ENCODE assay signal across 21 mouse cellular contexts in the genomic region with DNA sequence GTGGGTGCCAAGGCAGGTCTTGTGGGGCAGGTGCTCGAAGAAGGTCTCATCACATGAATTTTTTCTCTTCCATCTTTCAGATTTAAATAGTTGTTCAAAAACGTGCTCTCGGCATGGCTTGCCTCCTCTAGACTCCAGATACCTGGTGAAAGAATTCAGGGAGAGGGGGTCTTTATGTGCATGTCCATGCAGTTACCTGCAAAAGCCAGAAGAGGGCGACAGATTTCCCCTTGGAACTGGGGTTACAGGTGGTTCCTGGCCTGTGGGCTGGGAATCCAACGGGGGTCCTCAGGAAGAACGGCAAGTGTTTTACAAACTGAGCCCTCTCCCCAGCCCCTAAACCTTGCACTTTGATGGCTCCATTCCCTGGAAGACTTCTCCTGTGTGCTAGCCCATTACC.
DNase-seq lines count a peak whose midpoint lies in the region; ATAC-seq and TF ChIP-seq lines count a peak whose summit lies in the region.
"Had no signal": no experiment of that assay in that cellular context is flagged by ENCODE, and none has a peak within 500 bp of the region (broad histone marks: within the 10 kb centered on the region; RNA-seq: fewer than 3 reads in every experiment).

No protein-coding gene starts in this region.

- no peak overlapping the region for H3K9ac ChIP-seq in liver, postnatal 0 days (replicated peaks)
- no peak overlapping the region for H3K9ac ChIP-seq in ES-Bruce4 (ENCODE audit: low read depth, poor library complexity, severe bottlenecking)
- no peak overlapping the region for H3K9ac ChIP-seq in kidney, embryonic 16.5 days (replicated peaks; ENCODE audit: low read length)
- H3K9ac ChIP-seq: embryonic facial prominence, embryonic 13.5 days; forebrain, embryonic 12.5 days; heart, embryonic 15.5 days; hindbrain, embryonic 15.5 days had no signal

- DNase-seq in liver, postnatal 0 days, result no peak
- DNase-seq in liver (no peak), ZHBTc4 (ENCODE audit: low read depth, low spot score) (peak; percentile 26)
- no peak for DNase-seq in ovary, adult 18-20 months (ENCODE audit: low spot score)
- DNase-seq: adrenal gland, postnatal 10 days; cerebellum, adult 11 months; cerebellum, adult 8-10 months; cerebellum, postnatal 14 days; gastrocnemius, postnatal 10 days; heart, adult 2 months; heart, postnatal 14 days had no signal

- TF ChIP-seq EP300 in liver, postnatal 0 days (IDR thresholded peaks at IDR 0.05; ENCODE audit: low read depth), result no peak
- TF ChIP-seq EP300 in ES-Bruce4 (IDR thresholded peaks at IDR 0.05; ENCODE audit: insufficient read depth, low read depth, low read length), result no peak

- H3K9me3 ChIP-seq in liver, postnatal 0 days (ENCODE audit: low read length), result peaks cover 4% of the 10 kb centered on the region; the same call in 1 of the 2 replicates
- H3K9me3 ChIP-seq in E14TG2a.4 (ENCODE audit: low read length) (0 out of 2 replicates have a peak, but pooled peaks cover 2% of the 10 kb centered on the region), ES-Bruce4 (replicated peaks; ENCODE audit: control insufficient read depth, insufficient read depth, low read length, poor library complexity, severe bottlenecking) (no peaks in the 10 kb centered on the region)
- H3K9me3 ChIP-seq in kidney, embryonic 16.5 days (ENCODE audit: low read length), result no peaks in the 10 kb centered on the region
- H3K9me3 ChIP-seq: embryonic facial prominence, embryonic 13.5 days; forebrain, embryonic 12.5 days; heart, embryonic 15.5 days; hindbrain, embryonic 10.5 days; hindbrain, embryonic 15.5 days had no signal

- no peaks in the 10 kb centered on the region for H3K4me1 ChIP-seq in liver, postnatal 0 days (ENCODE audit: insufficient read depth)
- 0 out of 2 replicates have a peak, but pooled peaks cover 4% of the 10 kb centered on the region for H3K4me1 ChIP-seq in E14TG2a.4 (replicated peaks; ENCODE audit: low read depth, low read length)
- H3K4me1 ChIP-seq in ES-Bruce4 (ENCODE audit: control insufficient read depth, insufficient read depth, low read length), result no peaks in the 10 kb centered on the region
- H3K4me1 ChIP-seq in kidney, embryonic 16.5 days (ENCODE audit: insufficient read depth, low read length), result no peaks in the 10 kb centered on the region
- H3K4me1 ChIP-seq: embryonic facial prominence, embryonic 13.5 days; forebrain, embryonic 12.5 days; heart, embryonic 15.5 days; hindbrain, embryonic 10.5 days; hindbrain, embryonic 15.5 days had no signal

- no peak for ATAC-seq in liver, postnatal 0 days
- ATAC-seq in kidney, embryonic 16.5 days (ENCODE audit: low FRiP score, low TSS enrichment), result no peak
- ATAC-seq: forebrain, embryonic 16.5 days had no signal

- TF ChIP-seq CTCF in liver, postnatal 0 days (IDR thresholded peaks at IDR 0.05; ENCODE audit: low read depth), result 0 out of 2 replicates have a peak, but pooled peaks have one; percentile 2
- TF ChIP-seq CTCF in E14TG2a.4 (conservative IDR thresholded peaks at IDR 0.05; ENCODE audit: low read length) (peak; percentile 88), ES-Bruce4 (IDR thresholded peaks at IDR 0.05; ENCODE audit: low read depth, low read length) (peak; percentile 47)

- H3K4me2 ChIP-seq in liver, postnatal 0 days (ENCODE audit: low read depth, low read length), result no peak overlapping the region
- H3K4me2 ChIP-seq in kidney, embryonic 16.5 days (replicated peaks; ENCODE audit: low read depth, low read length), result no peak overlapping the region
- H3K4me2 ChIP-seq: embryonic facial prominence, embryonic 13.5 days; forebrain, embryonic 12.5 days; heart, embryonic 11.5 days; heart, embryonic 15.5 days; hindbrain, embryonic 15.5 days had no signal

- no peak overlapping the region for H3K27ac ChIP-seq in liver, postnatal 0 days (ENCODE audit: low read depth)
- no peak overlapping the region for H3K27ac ChIP-seq in ES-Bruce4 (ENCODE audit: insufficient read depth, low read length)
- no peak overlapping the region for H3K27ac ChIP-seq in kidney, embryonic 16.5 days (ENCODE audit: low read length)
- H3K27ac ChIP-seq: embryonic facial prominence, embryonic 13.5 days; forebrain, embryonic 12.5 days; heart, adult 2 months; heart, embryonic 15.5 days; hindbrain, embryonic 10.5 days; hindbrain, embryonic 15.5 days had no signal

- H3K27me3 ChIP-seq in liver, postnatal 0 days (ENCODE audit: insufficient read depth, low read length), result no peaks in the 10 kb centered on the region
- H3K27me3 ChIP-seq in E14TG2a.4 (ENCODE audit: insufficient read depth, low read length) (no peaks in the 10 kb centered on the region), ES-Bruce4 (ENCODE audit: control insufficient read depth, insufficient read depth, low read length, poor library complexity, severe bottlenecking) (no peaks in the 10 kb centered on the region)
- H3K27me3 ChIP-seq in kidney, embryonic 16.5 days (ENCODE audit: insufficient read depth, low read length), result no peaks in the 10 kb centered on the region
- H3K27me3 ChIP-seq: embryonic facial prominence, embryonic 13.5 days; forebrain, embryonic 12.5 days; heart, embryonic 15.5 days; hindbrain, embryonic 15.5 days had no signal

- no peak for TF ChIP-seq POLR2A in ES-Bruce4 (IDR thresholded peaks at IDR 0.05; ENCODE audit: insufficient read depth, low read length)

- 62% methylated on average over 6 of the region's 6 CpGs for WGBS in liver, postnatal 0 days (ENCODE audit: insufficient replicate concordance)
- 75% methylated on average over 6 of the region's 6 CpGs for WGBS in kidney, embryonic 16.5 days

- no peaks in the 10 kb centered on the region for H3K36me3 ChIP-seq in liver, postnatal 0 days (replicated peaks; ENCODE audit: insufficient read depth, low read length)
- H3K36me3 ChIP-seq in E14TG2a.4 (ENCODE audit: insufficient read depth, low read length) (no peaks in the 10 kb centered on the region), ES-Bruce4 (ENCODE audit: control insufficient read depth, insufficient read depth, low read length, poor library complexity, severe bottlenecking) (no peaks in the 10 kb centered on the region)
- no peaks in the 10 kb centered on the region for H3K36me3 ChIP-seq in kidney, embryonic 16.5 days (ENCODE audit: insufficient read depth, low read length)
- H3K36me3 ChIP-seq: embryonic facial prominence, embryonic 13.5 days; forebrain, embryonic 12.5 days; heart, embryonic 15.5 days; hindbrain, embryonic 10.5 days; hindbrain, embryonic 15.5 days had no signal

- H3K4me3 ChIP-seq in liver, postnatal 0 days (ENCODE audit: low read depth, low read length), result no peak overlapping the region
- H3K4me3 ChIP-seq in E14TG2a.4 (replicated peaks; ENCODE audit: low read length) (no peak overlapping the region), ES-Bruce4 (ENCODE audit: low read depth, low read length) (no peak overlapping the region)
- no peak overlapping the region for H3K4me3 ChIP-seq in kidney, embryonic 16.5 days (ENCODE audit: low read length)
- H3K4me3 ChIP-seq: embryonic facial prominence, embryonic 13.5 days; forebrain, embryonic 12.5 days; heart, adult 2 months; heart, embryonic 15.5 days; hindbrain, embryonic 10.5 days; hindbrain, embryonic 15.5 days had no signal

Comparison
In these comparisons a context has a peak if more than half of its experiments do, and no peak if none do; other contexts are left out.
1. CTCF ChIP-seq: peak in every context shown above with its lines; median percentile 88 in E14TG2a.4; 47 in ES-Bruce4; 2 in liver, postnatal 0 days.